Mouse (Mus musculus): ENCODE results near the gene Epn3.

- no peak for TF ChIP-seq ZC3H11A (IDR thresholded peaks at IDR 0.05; ENCODE audit: low read depth, low read length)
- TF ChIP-seq POLR2A (IDR thresholded peaks at IDR 0.05; ENCODE audit: low read depth, low read length): no peak
- TF ChIP-seq GABPA (IDR thresholded peaks at IDR 0.05; ENCODE audit: insufficient replicate concordance, low read depth, low read length): no peak
- TF ChIP-seq POLR2AphosphoS2 (IDR thresholded peaks at IDR 0.05; ENCODE audit: low read depth, low read length): no peak
- no peak for TF ChIP-seq TCF12 (IDR thresholded peaks at IDR 0.05; ENCODE audit: low read depth, low read length)
- no peak for TF ChIP-seq USF2 (conservative IDR thresholded peaks at IDR 0.05; ENCODE audit: low read depth, low read length)
- no peak for TF ChIP-seq SMC3 (IDR thresholded peaks at IDR 0.05; ENCODE audit: low read depth, low read length)
- TF ChIP-seq CTCF (conservative IDR thresholded peaks at IDR 0.05 in 1 of 2, IDR thresholded peaks at IDR 0.05 in 1 of 2; ENCODE audit: low read depth in 2 of 2, low read length in 2 of 2): no peak
- no peak for TF ChIP-seq NELFE (IDR thresholded peaks at IDR 0.05; ENCODE audit: low read depth, low read length)
- TF ChIP-seq ZNF384 (IDR thresholded peaks at IDR 0.05; ENCODE audit: low read depth, low read length): no peak
- no peak for TF ChIP-seq BHLHE40 (IDR thresholded peaks at IDR 0.05; ENCODE audit: low read depth, low read length)
- no peak for TF ChIP-seq TBP (conservative IDR thresholded peaks at IDR 0.05; ENCODE audit: low read depth, low read length)
- TF ChIP-seq EP300 (IDR thresholded peaks at IDR 0.05; ENCODE audit: low read length): no peak
Measured at GRCm38 (mm10) chr11:94482738-94483137, 17.0 kb downstream of the Epn3 start.

Data from CH12.LX (cell line).